Mouse (Mus musculus) C2C12 (cell line): ENCODE data around the gene Gclm.

Experiments
- CEBPB ChIP-seq: IDR thresholded peaks from one replicate; pipeline ENCODE4 v1.6.1; 2011; ENCODE audit warnings: low read depth, mild to moderate bottlenecking, control low read depth, moderate library complexity
- CTCF ChIP-seq: IDR thresholded peaks from one replicate; pipeline ENCODE4 v1.5.1; 2011; ENCODE audit not compliant: control insufficient read depth, insufficient read depth, insufficient read length
- MYOD1 ChIP-seq: IDR thresholded peaks from one replicate; pipeline ENCODE4 v1.6.1; 2011; ENCODE audit warnings: low read depth; ENCODE audit not compliant: control insufficient read depth, insufficient read length
- USF1 ChIP-seq: IDR thresholded peaks from one replicate; pipeline ENCODE4 v1.6.1; 2011; ENCODE audit warnings: low read depth, mild to moderate bottlenecking, control low read depth, moderate library complexity

DNA sequence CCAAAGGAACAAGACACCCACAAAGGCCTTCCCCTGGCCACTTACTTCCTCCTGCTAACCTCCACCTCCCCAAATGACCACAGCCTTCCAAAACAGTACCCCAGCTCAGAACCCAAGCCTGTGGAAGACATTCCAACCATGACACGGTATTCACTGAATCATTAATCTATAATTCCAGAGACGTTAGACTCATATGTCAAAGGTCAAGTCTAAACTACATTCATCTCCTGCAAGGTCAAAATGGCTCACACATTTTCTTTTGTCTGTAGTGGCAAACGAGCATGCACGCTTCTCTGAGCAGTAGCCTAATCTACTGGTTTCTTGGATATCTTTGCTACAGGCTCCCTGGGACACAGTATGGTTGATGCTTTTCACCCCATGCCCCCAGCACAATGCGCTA is 34.9 kb upstream of the Gclm start:
- no peak for TF ChIP-seq CTCF
- TF ChIP-seq USF1: no peak
- no peak for TF ChIP-seq MYOD1
- TF ChIP-seq CEBPB: no peak
